Mouse (Mus musculus): ENCODE measurements around the gene Serpina5. TPM values are rescaled to one million over a fixed set of nuclear protein-coding genes. Genes with fewer than 3 reads are reported as not detected.
A peak's percentile ranks its signal among the peaks of the same experiment; 100 is the strongest.

Serpina5 gene
- not detected in 2 replicates for polyA plus RNA-seq (2015; fragmentation: Nextera tagmentation; extraction: Ambion mirVana)

DNA sequence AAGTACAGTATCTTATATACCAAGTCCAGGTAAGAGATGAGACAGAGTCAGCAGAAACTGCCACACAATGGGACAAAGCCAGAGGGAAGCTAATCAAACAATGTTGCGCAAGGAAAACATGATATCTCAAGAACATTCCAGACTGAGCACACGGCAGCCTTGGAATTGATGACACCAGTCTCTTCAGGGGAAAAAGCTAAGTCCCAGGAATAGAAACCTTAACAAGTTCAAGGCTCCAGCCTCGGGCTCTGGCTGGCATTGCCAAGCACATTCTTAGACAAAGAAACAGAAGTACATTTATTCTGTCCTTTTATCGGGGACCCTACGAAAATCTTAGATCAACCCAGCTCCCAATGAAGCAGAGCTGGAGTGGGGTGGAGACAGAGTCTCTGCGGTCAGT is at the start of gene Serpina5:
TSS of gene Serpina5 (plus strand) at position 346 of the 400 bp plus-strand sequence.
- no peak within 1 kb of the TSS for H3K4me3 ChIP-seq
- 92% methylated on average over 6 of the region's 6 CpGs for WGBS
- H3K9ac ChIP-seq = no peak within 1 kb of the TSS
- no peaks in the 10 kb centered on the region for H3K4me1 ChIP-seq
- no peak for ATAC-seq
- H3K4me2 ChIP-seq = no peak within 1 kb of the TSS
- H3K36me3 ChIP-seq (ENCODE audit: poor library complexity, severe bottlenecking) = no peaks in the 10 kb centered on the region
- no peak within 1 kb of the TSS for H3K27ac ChIP-seq
- H3K9me3 ChIP-seq (replicated peaks) = no peaks in the 10 kb centered on the region
- H3K27me3 ChIP-seq = no peaks in the 10 kb centered on the region

DNA sequence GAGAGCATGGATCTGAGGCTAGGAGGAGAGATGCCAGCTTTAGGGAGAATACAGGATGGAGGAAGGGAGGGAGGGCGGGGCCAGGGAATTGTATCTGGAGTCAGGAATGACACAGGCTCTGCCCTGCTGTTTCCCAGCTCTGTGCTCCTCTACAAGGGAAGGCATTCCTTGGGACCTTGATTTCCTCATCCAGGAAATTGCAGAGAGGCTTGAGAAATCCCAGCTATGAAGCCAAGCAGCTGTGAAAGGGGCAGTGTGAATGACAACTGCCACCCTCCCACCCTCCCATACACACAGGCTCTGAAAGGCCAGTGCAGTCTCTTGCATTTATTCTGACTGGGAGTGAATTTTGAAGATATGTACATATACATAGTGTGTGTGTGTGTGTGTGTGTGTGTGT is 46.9 kb upstream of the Serpina5 start:
- 62% methylated on average over 1 of the region's 1 CpGs for WGBS
- H3K27ac ChIP-seq = no peak overlapping the region
- H3K36me3 ChIP-seq (ENCODE audit: poor library complexity, severe bottlenecking) = no peaks in the 10 kb centered on the region
- no peaks in the 10 kb centered on the region for H3K9me3 ChIP-seq (replicated peaks)
- no peak overlapping the region for H3K9ac ChIP-seq
- ATAC-seq = no peak
- peaks cover 6% of the 10 kb centered on the region; the same call in 1 of the 2 replicates for H3K4me1 ChIP-seq
- no peaks in the 10 kb centered on the region for H3K27me3 ChIP-seq
- no peak overlapping the region for H3K4me3 ChIP-seq
- no peak overlapping the region for H3K4me2 ChIP-seq

DNA sequence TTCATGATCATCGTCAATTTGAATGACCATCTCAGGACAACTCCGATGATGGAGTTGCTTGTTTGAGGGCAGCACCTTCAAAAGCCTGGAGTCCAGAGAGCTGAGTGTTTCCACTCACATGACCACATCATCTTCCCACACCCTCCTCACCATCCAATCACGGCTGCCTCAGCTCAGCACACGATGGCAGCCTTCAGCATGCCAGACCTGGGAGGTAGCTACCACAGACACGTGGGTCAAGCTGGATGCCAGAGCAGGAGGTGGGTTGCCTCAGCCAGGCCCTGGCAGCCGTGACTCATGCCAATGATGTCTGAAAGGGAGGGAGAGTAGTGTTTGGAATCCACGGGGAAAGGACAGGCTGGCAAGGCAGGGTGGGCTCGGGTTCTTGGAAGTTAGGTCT is 45.2 kb upstream of the Serpina5 start:
- H3K4me1 ChIP-seq = peaks cover 6% of the 10 kb centered on the region; the same call in 1 of the 2 replicates
- ATAC-seq = no peak
- H3K36me3 ChIP-seq (ENCODE audit: poor library complexity, severe bottlenecking) = no peaks in the 10 kb centered on the region
- H3K9ac ChIP-seq = no peak overlapping the region
- H3K27me3 ChIP-seq = no peaks in the 10 kb centered on the region
- H3K27ac ChIP-seq = no peak overlapping the region
- no peak overlapping the region for H3K4me3 ChIP-seq
- H3K4me2 ChIP-seq = no peak overlapping the region
- no peaks in the 10 kb centered on the region for H3K9me3 ChIP-seq (replicated peaks)
- 83% methylated on average over 8 of the region's 8 CpGs for WGBS

DNA sequence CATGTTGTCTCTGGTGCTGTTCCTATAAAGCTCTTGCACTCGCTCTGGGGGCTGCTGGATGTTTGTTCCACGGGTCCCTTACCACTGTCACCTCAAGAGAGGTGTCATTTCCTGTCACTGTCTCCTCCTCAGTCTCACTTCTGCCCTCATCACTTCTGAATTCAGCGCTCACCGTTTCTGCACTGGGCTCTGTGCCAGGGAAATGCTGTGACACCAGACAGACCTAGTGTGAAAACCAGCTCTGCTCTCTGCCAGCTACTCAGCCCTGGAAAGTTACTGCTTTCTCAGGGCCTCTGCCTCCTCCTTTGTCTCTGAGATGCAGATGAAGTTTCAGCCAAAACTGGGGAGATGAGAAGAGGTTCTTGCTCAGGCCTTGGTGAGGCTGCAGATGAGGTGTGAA is 43.9 kb upstream of the Serpina5 start:
- H3K36me3 ChIP-seq (ENCODE audit: poor library complexity, severe bottlenecking) = no peaks in the 10 kb centered on the region
- H3K9me3 ChIP-seq (replicated peaks) = no peaks in the 10 kb centered on the region
- H3K27me3 ChIP-seq = no peaks in the 10 kb centered on the region
- H3K4me3 ChIP-seq = no peak overlapping the region
- 0 out of 2 replicates have a peak overlapping the region, but pooled peaks have one; percentile 16 for H3K27ac ChIP-seq
- peaks cover 6% of the 10 kb centered on the region; the same call in 1 of the 2 replicates for H3K4me1 ChIP-seq
- no peak overlapping the region for H3K4me2 ChIP-seq
- WGBS = 58% methylated on average over 4 of the region's 4 CpGs
- ATAC-seq = peak; percentile 63
- no peak overlapping the region for H3K9ac ChIP-seq

DNA sequence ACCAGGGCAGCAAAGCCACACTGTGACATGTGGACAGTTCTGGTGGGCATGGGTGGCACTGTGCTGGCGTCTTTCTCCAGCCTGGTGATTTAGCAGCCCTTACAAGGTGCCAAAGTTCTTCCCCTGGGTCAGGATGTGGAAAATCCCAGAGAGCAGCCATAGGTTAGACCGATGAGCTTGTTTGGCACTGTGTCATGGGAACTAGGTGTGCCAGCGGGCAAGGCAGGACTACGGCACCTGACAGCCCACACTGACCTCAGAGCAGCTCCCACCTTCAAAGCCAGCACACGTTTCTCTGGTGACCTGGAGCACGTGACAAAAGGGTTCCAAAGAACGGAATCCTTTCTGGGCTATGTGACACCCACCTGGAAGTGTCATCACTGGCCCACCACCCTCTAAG is 43.4 kb upstream of the Serpina5 start:
- H3K27ac ChIP-seq = 0 out of 2 replicates have a peak overlapping the region, but pooled peaks have one; percentile 16
- H3K9ac ChIP-seq = no peak overlapping the region
- H3K4me2 ChIP-seq = no peak overlapping the region
- H3K27me3 ChIP-seq = no peaks in the 10 kb centered on the region
- no peak for ATAC-seq
- WGBS = 83% methylated on average over 7 of the region's 7 CpGs
- no peaks in the 10 kb centered on the region for H3K36me3 ChIP-seq (ENCODE audit: poor library complexity, severe bottlenecking)
- no peak overlapping the region for H3K4me3 ChIP-seq
- peaks cover 6% of the 10 kb centered on the region; the same call in 1 of the 2 replicates for H3K4me1 ChIP-seq
- H3K9me3 ChIP-seq (replicated peaks) = no peaks in the 10 kb centered on the region

DNA sequence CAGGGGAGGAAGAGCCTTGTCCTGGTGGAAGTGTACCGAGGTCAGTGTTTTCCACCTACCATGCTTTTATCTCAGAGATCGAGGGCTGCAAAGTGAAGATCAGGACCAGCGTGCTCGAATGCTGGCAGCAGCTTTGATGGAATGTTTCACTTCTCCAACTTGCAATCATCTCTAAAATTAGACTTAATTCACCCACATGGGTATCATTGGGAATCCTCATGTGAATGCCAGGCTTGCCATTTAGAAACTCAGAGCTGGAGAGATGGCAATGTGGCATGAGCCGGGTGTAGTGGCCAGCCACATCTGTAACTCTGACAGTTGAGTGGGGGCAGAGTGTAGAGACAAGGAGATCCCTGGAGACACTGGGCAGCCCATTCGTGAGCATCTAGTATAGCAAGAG is 40.8 kb upstream of the Serpina5 start:
- Histone ChIP-seq H3K36me3 (ENCODE audit: poor library complexity, severe bottlenecking) (no peaks in the 10 kb centered on the region), H3K9ac (no peak overlapping the region), H3K4me1 (peaks cover 6% of the 10 kb centered on the region; the same call in 1 of the 2 replicates), H3K4me2 (no peak overlapping the region), H3K4me3 (no peak overlapping the region), H3K27me3 (no peaks in the 10 kb centered on the region), H3K27ac (no peak overlapping the region), H3K9me3 (replicated peaks) (no peaks in the 10 kb centered on the region)
- ATAC-seq = no peak
- 87% methylated on average over 6 of the region's 6 CpGs for WGBS

DNA sequence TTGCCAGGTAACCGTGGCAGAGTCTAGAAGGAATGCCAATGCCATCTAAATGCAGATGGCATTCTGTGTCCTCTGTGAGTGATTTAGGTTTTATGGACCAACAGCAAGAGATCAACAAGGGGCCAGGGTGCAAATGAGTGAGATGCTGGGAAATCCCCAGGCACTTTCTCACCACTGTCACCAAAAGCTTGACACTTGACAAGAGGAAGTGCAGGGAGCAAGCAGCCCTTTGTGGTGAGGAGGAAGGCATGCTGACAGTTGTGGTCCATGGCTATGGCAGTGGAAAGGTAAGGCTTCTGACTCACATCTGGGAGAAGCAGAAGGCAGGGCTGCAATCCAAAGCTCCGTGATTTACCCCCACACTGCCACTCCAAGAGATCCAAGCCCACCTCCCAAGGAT is 39.1 kb upstream of the Serpina5 start:
- whole genome bisulfite sequencing = 62% methylated on average over 2 of the region's 2 CpGs
- Histone ChIP-seq H3K4me2 (no peak overlapping the region), H3K9me3 (replicated peaks) (no peaks in the 10 kb centered on the region), H3K36me3 (ENCODE audit: poor library complexity, severe bottlenecking) (no peaks in the 10 kb centered on the region), H3K4me3 (no peak overlapping the region), H3K4me1 (peaks cover 6% of the 10 kb centered on the region; the same call in 1 of the 2 replicates), H3K27ac (no peak overlapping the region), H3K27me3 (no peaks in the 10 kb centered on the region), H3K9ac (no peak overlapping the region)
- no peak for ATAC-seq

DNA sequence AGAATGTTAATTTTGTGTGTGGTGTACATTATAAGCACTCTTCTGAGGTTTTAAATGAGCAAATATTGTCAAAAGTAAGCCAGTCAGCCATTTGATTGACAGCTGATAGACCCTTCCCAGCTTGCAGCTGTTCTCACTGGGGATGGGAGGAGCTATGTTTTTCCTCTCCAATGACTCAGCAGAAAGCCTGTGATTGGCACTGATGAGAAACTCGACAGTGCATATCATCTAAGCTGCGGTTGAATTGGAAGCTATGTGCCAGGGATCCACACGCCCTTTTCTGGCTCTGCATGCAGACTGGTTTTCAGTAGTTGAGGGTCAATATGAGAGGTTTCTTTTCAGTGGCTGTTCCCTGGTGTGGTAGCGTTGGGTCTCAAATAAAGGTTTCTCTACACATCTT is 36.4 kb upstream of the Serpina5 start:
- Histone ChIP-seq H3K27me3 (no peaks in the 10 kb centered on the region), H3K9me3 (replicated peaks) (no peaks in the 10 kb centered on the region), H3K9ac (no peak overlapping the region), H3K4me2 (no peak overlapping the region), H3K36me3 (ENCODE audit: poor library complexity, severe bottlenecking) (no peaks in the 10 kb centered on the region), H3K4me3 (no peak overlapping the region), H3K27ac (no peak overlapping the region), H3K4me1 (no peaks in the 10 kb centered on the region)
- 51% methylated on average over 4 of the region's 4 CpGs for WGBS
- no peak; the same call in 1 of the 2 replicates for ATAC-seq

DNA sequence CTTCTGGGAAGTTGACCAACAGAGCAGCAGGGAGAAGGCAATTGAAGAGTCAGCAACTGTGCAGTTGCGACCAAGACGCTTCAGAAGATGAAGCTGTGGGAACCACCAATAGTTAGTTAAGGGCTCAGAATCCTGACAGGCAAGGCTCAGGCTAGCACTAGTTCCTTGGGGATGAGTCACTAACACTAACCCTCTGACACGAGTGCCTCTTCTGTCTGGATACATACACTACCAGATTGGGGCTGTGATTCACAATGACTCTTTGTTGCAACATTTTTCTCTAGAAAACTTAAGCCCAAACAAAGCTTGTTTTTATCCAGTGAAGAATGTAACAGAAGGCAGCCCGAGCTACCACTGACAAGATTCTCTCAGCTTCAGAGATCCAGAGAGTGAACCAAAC is 35.9 kb upstream of the Serpina5 start:
- Histone ChIP-seq H3K27ac (no peak overlapping the region), H3K4me2 (no peak overlapping the region), H3K9me3 (replicated peaks) (no peaks in the 10 kb centered on the region), H3K36me3 (ENCODE audit: poor library complexity, severe bottlenecking) (no peaks in the 10 kb centered on the region), H3K9ac (no peak overlapping the region), H3K4me3 (no peak overlapping the region), H3K4me1 (no peaks in the 10 kb centered on the region), H3K27me3 (no peaks in the 10 kb centered on the region)
- ATAC-seq = no peak
- 86% methylated on average over 4 of the region's 4 CpGs for WGBS

DNA sequence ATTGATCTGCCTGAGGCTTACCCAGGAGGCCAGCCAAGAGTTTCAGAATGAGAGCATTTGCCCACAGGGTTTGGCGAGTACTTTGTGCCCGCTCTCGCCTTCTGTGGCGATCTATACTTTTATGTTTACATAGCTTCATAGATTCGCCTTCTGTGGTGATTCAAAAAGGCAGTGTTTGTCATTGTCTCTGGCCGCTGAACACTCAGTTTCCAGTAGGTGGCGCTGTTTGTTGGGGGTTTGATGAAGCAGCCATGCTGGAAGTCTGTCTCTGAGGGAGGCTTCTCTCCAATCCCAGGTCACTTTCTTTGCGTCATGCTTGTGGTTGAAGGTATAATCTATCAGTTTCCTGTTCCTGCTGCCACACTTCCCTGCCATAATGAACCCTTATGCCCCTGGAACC is 34.7 kb upstream of the Serpina5 start:
- H3K4me1 ChIP-seq = no peaks in the 10 kb centered on the region
- H3K27ac ChIP-seq = no peak overlapping the region
- 26% methylated on average over 8 of the region's 8 CpGs for WGBS
- ATAC-seq = peak; percentile 3; the same call in 1 of the 2 replicates
- H3K4me2 ChIP-seq = no peak overlapping the region
- 0 out of 2 replicates have a peak overlapping the region, but pooled peaks have one; percentile 21 for H3K9ac ChIP-seq
- H3K9me3 ChIP-seq (replicated peaks) = no peaks in the 10 kb centered on the region
- no peaks in the 10 kb centered on the region for H3K27me3 ChIP-seq
- H3K4me3 ChIP-seq = no peak overlapping the region
- H3K36me3 ChIP-seq (ENCODE audit: poor library complexity, severe bottlenecking) = no peaks in the 10 kb centered on the region

DNA sequence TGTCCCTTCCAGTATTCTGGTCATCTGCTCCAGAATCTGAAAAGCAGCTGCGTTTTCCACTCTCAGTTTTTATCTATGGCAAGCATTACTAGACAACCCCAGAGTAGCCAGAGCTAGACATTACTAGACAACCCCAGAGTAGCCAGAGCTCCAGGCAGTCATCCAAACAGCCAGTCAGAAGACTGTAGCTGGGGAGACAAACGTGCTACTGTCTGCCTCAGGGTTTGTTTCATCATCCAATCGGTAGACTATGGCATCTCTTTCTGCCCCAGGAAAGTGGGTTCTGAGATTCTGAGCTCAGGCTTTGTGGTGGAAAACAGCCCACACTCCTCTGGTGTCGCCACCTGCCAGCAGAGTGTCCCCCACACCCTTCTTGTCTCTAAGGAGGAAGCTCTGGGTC is 33.4 kb upstream of the Serpina5 start:
- H3K9ac ChIP-seq = peak overlapping the region; percentile 34; the same call in 1 of the 2 replicates
- H3K27me3 ChIP-seq = no peaks in the 10 kb centered on the region
- 0 out of 2 replicates have a peak overlapping the region, but pooled peaks have one; percentile 35 for H3K27ac ChIP-seq

DNA sequence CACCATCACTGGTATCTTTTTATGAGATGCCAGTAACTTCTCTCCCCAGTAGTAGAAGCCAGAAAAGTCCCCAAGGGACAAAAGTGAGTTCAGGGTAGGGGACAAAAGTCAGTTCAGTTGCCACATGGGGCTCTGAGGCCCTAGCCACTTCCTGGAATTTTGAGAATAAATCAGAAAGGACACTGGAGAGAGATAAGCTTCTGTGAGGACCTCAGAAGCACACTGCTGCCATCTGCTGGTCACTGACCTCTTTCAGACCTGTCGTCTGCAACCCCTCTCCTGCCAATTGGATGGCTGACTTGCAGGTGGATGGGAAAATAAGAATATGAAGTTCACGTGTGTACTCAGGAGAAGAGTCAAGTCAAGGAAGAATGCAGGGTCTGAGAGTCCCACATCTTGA is 31.3 kb upstream of the Serpina5 start:
- H3K27ac ChIP-seq = no peak overlapping the region
- H3K9ac ChIP-seq = no peak overlapping the region
- H3K36me3 ChIP-seq (ENCODE audit: poor library complexity, severe bottlenecking) = no peaks in the 10 kb centered on the region
- no peak overlapping the region for H3K4me2 ChIP-seq
- H3K27me3 ChIP-seq = no peaks in the 10 kb centered on the region
- H3K4me1 ChIP-seq = no peaks in the 10 kb centered on the region
- H3K4me3 ChIP-seq = no peak overlapping the region
- WGBS = 7% methylated on average over 2 of the region's 2 CpGs
- no peaks in the 10 kb centered on the region for H3K9me3 ChIP-seq (replicated peaks)
- peak; percentile 54; the same call in 1 of the 2 replicates for ATAC-seq

More for the DNA sequence above, 33.4 kb upstream of the Serpina5 start:
- Histone ChIP-seq H3K36me3 (ENCODE audit: poor library complexity, severe bottlenecking) (no peaks in the 10 kb centered on the region), H3K4me1 (no peaks in the 10 kb centered on the region), H3K4me2 (peak overlapping the region; percentile 43), H3K9me3 (replicated peaks) (no peaks in the 10 kb centered on the region), H3K4me3 (peak overlapping the region; percentile 19; the same call in 1 of the 2 replicates)
- WGBS = 27% methylated on average over 4 of the region's 4 CpGs
- ATAC-seq = peak; percentile 69

DNA sequence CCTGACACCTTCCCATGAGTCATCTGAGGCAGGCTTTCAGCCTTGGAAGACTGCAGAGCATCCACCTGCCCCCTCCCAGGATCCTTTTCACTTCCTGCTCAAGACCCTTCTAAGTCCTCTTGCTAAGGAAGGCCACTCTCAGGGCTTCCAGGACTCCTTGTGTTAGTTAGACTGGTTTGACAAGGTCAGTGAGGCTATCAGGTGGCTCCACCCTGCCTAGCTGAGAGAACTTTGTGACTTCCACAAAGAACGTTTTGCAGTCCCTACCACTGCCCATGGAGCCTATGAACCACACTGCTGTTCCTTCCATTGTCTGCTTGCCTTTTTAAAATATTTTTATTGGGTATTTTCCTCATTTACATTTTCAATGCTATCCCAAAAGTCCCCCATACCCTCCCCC is 29.2 kb upstream of the Serpina5 start:
- Histone ChIP-seq H3K27me3 (no peaks in the 10 kb centered on the region), H3K4me1 (no peaks in the 10 kb centered on the region), H3K9me3 (replicated peaks) (no peaks in the 10 kb centered on the region), H3K4me2 (no peak overlapping the region), H3K9ac (no peak overlapping the region), H3K4me3 (no peak overlapping the region), H3K27ac (no peak overlapping the region), H3K36me3 (ENCODE audit: poor library complexity, severe bottlenecking) (no peaks in the 10 kb centered on the region)
- no peak for ATAC-seq
- WGBS = 48% methylated on average over 1 of the region's 1 CpGs

All from forebrain, embryonic 13.5 days (tissue).